In genomic region chr3:131489657-131490142, GRCm38 (mm10) we compare ENCODE assay signal across 8 mouse cellular contexts. TPM values are rescaled to one million over a fixed set of nuclear protein-coding genes. Genes with fewer than 3 reads are reported as not detected.
DNase-seq lines count a peak whose midpoint lies in the region; ATAC-seq and TF ChIP-seq lines count a peak whose summit lies in the region.

No protein-coding gene starts in this region.

- peak overlapping the region; percentile 67 for H3K9ac ChIP-seq in forebrain, embryonic 11.5 days (ENCODE audit: low read length)
- H3K9ac ChIP-seq in heart, postnatal 0 days (replicated peaks; ENCODE audit: low read depth, low read length) = peak overlapping the region; percentile 63

- TF ChIP-seq CTCF in bone marrow macrophage, adult 2 months (IDR thresholded peaks at IDR 0.05; ENCODE audit: low read depth, low read length) = no peak
- no peak for TF ChIP-seq CTCF in heart, postnatal 0 days (IDR thresholded peaks at IDR 0.05; ENCODE audit: low read depth)

- DNase-seq in forebrain, embryonic 11.5 days (ENCODE audit: low spot score) = no peak
- DNase-seq in heart, postnatal 0 days (ENCODE audit: low spot score) = no peak
- peak; percentile 70 to 81 for DNase-seq in kidney, postnatal 4 days
- peak; percentile 74 for DNase-seq in lung, postnatal 10 days
- peak; percentile 40 for DNase-seq in right cerebral cortex, postnatal 4 days

- H3K27ac ChIP-seq in bone marrow macrophage, adult 2 months (ENCODE audit: insufficient read depth, low read depth, low read length) = no peak overlapping the region
- H3K27ac ChIP-seq in forebrain, embryonic 11.5 days (ENCODE audit: low read depth, low read length) = no peak overlapping the region
- 0 out of 2 replicates have a peak overlapping the region, but pooled peaks have one; percentile 22 for H3K27ac ChIP-seq in heart, postnatal 0 days (ENCODE audit: low read depth)

- no peaks in the 10 kb centered on the region for H3K36me3 ChIP-seq in erythroblast, embryonic 14.5 days (ENCODE audit: control insufficient read depth)
- no peaks in the 10 kb centered on the region for H3K36me3 ChIP-seq in forebrain, embryonic 11.5 days (ENCODE audit: control insufficient read depth, insufficient read depth, low read length)
- no peaks in the 10 kb centered on the region for H3K36me3 ChIP-seq in heart, postnatal 0 days (replicated peaks; ENCODE audit: control insufficient read depth, insufficient read depth, low read length)

- H3K4me2 ChIP-seq in forebrain, embryonic 11.5 days (ENCODE audit: low read depth, low read length, severe bottlenecking) = peak overlapping the region; percentile 93
- peak overlapping the region; percentile 91 for H3K4me2 ChIP-seq in heart, postnatal 0 days (ENCODE audit: low read depth, low read length)

- H3K4me1 ChIP-seq in erythroblast, embryonic 14.5 days (ENCODE audit: control insufficient read depth) = no peaks in the 10 kb centered on the region
- H3K4me1 ChIP-seq in bone marrow macrophage, adult 2 months (ENCODE audit: control insufficient read depth, insufficient read depth, low read length) = no peaks in the 10 kb centered on the region
- H3K4me1 ChIP-seq in forebrain, embryonic 11.5 days (replicated peaks; ENCODE audit: control insufficient read depth, insufficient read depth, low read length) = 0 out of 2 replicates have a peak, but pooled peaks cover 5% of the 10 kb centered on the region
- no peaks in the 10 kb centered on the region for H3K4me1 ChIP-seq in heart, postnatal 0 days (ENCODE audit: control insufficient read depth, insufficient read depth)

- no peak for TF ChIP-seq POLR2A in bone marrow macrophage, adult 2 months (IDR thresholded peaks at IDR 0.05; ENCODE audit: borderline replicate concordance, low read depth, low read length)

- no peaks in the 10 kb centered on the region for H3K9me3 ChIP-seq in erythroblast, embryonic 14.5 days (ENCODE audit: control insufficient read depth, low read length)
- no peaks in the 10 kb centered on the region for H3K9me3 ChIP-seq in forebrain, embryonic 11.5 days (ENCODE audit: control insufficient read depth, low read length)
- H3K9me3 ChIP-seq in heart, postnatal 0 days (replicated peaks; ENCODE audit: control insufficient read depth, low read length) = no peaks in the 10 kb centered on the region

- under 1% methylated on average over 36 of the region's 36 CpGs for WGBS in forebrain, embryonic 11.5 days
- WGBS in heart, postnatal 0 days = under 1% methylated on average over 25 of the region's 36 CpGs

- H3K27me3 ChIP-seq in erythroblast, embryonic 14.5 days (ENCODE audit: control insufficient read depth) = peaks cover 38% of the 10 kb centered on the region
- H3K27me3 ChIP-seq in forebrain, embryonic 11.5 days (ENCODE audit: control insufficient read depth, insufficient read depth, low read length) = peaks cover 29% of the 10 kb centered on the region
- H3K27me3 ChIP-seq in heart, postnatal 0 days (ENCODE audit: control insufficient read depth, insufficient read depth, low read length) = peaks cover 36% of the 10 kb centered on the region

- H3K4me3 ChIP-seq in erythroblast, embryonic 14.5 days (replicated peaks) = peak overlapping the region; percentile 52
- peak overlapping the region; percentile 68 for H3K4me3 ChIP-seq in bone marrow macrophage, adult 2 months (ENCODE audit: insufficient read depth, low read length)
- H3K4me3 ChIP-seq in forebrain, embryonic 11.5 days (ENCODE audit: low read depth, low read length) = peak overlapping the region; percentile 63
- peak overlapping the region; percentile 70 for H3K4me3 ChIP-seq in heart, postnatal 0 days (ENCODE audit: low read depth, low read length)

- no peak for ATAC-seq in erythroblast, adult 5-6 weeks (replicated peaks; ENCODE audit: low FRiP score, poor library complexity, severe bottlenecking)
- peak; percentile 78 for ATAC-seq in forebrain, embryonic 11.5 days (replicated peaks; ENCODE audit: low FRiP score)
- peak; percentile 79 for ATAC-seq in heart, postnatal 0 days (ENCODE audit: insufficient read depth, low read depth)

- no peak for TF ChIP-seq EP300 in heart, postnatal 0 days (IDR thresholded peaks at IDR 0.05; ENCODE audit: low read depth)

RNA-seq across cellular contexts. Expression of gene Sgms2, which starts 1.5 kb away (rescaled TPM):
- polyA plus RNA-seq in erythroblast, embryonic 14.5 days (2012) = 0.01 TPM in 1 of 2 replicates, not detected in the other
- 13.6 and 24.2 TPM in 2 replicates for total RNA-seq in erythroblast, adult 5-6 weeks (2015; ENCODE audit: low replicate concordance)
- 12.4 and 14.4 TPM in 2 replicates for total RNA-seq in erythroblast, adult 5-6 weeks (2017; ENCODE audit: low replicate concordance)
- polyA plus RNA-seq in bone marrow macrophage, adult 2 months (2012; ENCODE audit: insufficient read depth, insufficient read length, missing spikeins) = 0.63 and 0.73 TPM in 2 replicates
- 0.83 and 1.2 TPM in 2 replicates for polyA plus RNA-seq in forebrain, embryonic 11.5 days (2014; fragmentation: Nextera tagmentation; extraction: Ambion mirVana)
- 0.93 and 1.3 TPM in 2 replicates for total RNA-seq in heart, postnatal 0 days (2014; rRNA removed; ENCODE audit: low replicate concordance)
- polyA plus RNA-seq in heart, postnatal 0 days (2015; fragmentation: Nextera tagmentation; extraction: Ambion mirVana) = 1.0 and 1.1 TPM in 2 replicates

Comparison
In these comparisons a context has a peak if more than half of its experiments do, and no peak if none do; other contexts are left out.
1. DNase-seq: peak in kidney, postnatal 4 days (2 of 2), lung, postnatal 10 days (single experiment) and right cerebral cortex, postnatal 4 days (single experiment); none in forebrain, embryonic 11.5 days (single experiment) and heart, postnatal 0 days (single experiment).
2. Peak in every context shown above with its lines, with median percentiles within 50 percentile points of each other: H3K4me3 ChIP-seq.